Mouse (Mus musculus): ENCODE measurements at regions not wholly inside any gene's neighbourhood (a gene's known extent, or its start where the extent isn't known, plus 50 kb on each side); places are given as distances from the start of the nearest gene placed in this dataset.

- TF ChIP-seq POLR2A (IDR thresholded peaks at IDR 0.05; ENCODE audit: insufficient read length, low read depth) = no peak
- TF ChIP-seq POLR2AphosphoS2 (IDR thresholded peaks at IDR 0.05; ENCODE audit: insufficient read length, low read depth) = no peak
- TF ChIP-seq USF1 (IDR thresholded peaks at IDR 0.05; ENCODE audit: low read depth) = no peak
- no peak for TF ChIP-seq MAX (IDR thresholded peaks at IDR 0.05; ENCODE audit: low read depth)
- TF ChIP-seq SRF (IDR thresholded peaks at IDR 0.05; ENCODE audit: control insufficient read depth, insufficient read length, low read depth) = no peak
- no peak for TF ChIP-seq E2F4 (IDR thresholded peaks at IDR 0.05; ENCODE audit: insufficient read depth)
- no peak for TF ChIP-seq CEBPB (IDR thresholded peaks at IDR 0.05; ENCODE audit: insufficient read depth, poor library complexity, severe bottlenecking)
- TF ChIP-seq REST (IDR thresholded peaks at IDR 0.05; ENCODE audit: insufficient read depth, insufficient read length) = no peak
- TF ChIP-seq TCF12 (IDR thresholded peaks at IDR 0.05; ENCODE audit: insufficient read depth, poor library complexity, severe bottlenecking) = no peak
- TF ChIP-seq MYOD1 (IDR thresholded peaks at IDR 0.05; ENCODE audit: control insufficient read depth in 1 of 3, insufficient read length in 2 of 3, low read depth in 2 of 3) = no peak
Measured at GRCm38 (mm10) chr1:35435721-35436120, 585.9 kb downstream of the Plekhb2 start.
